Mouse (Mus musculus) WW6 (cell line): Measurements from ENCODE around the gene Emb.

Experiments used
- DNase-seq: peaks from one replicate; pipeline ENCODE4 v3.0.0-alpha.2; 2013; ENCODE audit warnings: low read depth, low spot score

Emb gene

GRCm38 (mm10) chr13:117220501-117221321 lies 12.4 kb downstream of the Emb start, which contains the start of gene Gm17509:
Gene Gm17509 (minus strand): TSS chr13:117221075.
- DNase-seq: no peak

GRCm38 (mm10) chr13:117223125-117223524 lies 14.8 kb downstream of the Emb start:
- DNase-seq: no peak

GRCm38 (mm10) chr13:117224901-117225300 lies 16.6 kb downstream of the Emb start:
- no peak for DNase-seq

- DNase-seq: no peak
Observed at GRCm38 (mm10) chr13:117225561-117225960, 17.2 kb downstream of the Emb start.

GRCm38 (mm10) chr13:117230371-117231110 lies 22.2 kb downstream of the Emb start:
- no peak for DNase-seq

GRCm38 (mm10) chr13:117233808-117234207 lies 25.5 kb downstream of the Emb start:
- no peak for DNase-seq

- no peak for DNase-seq
Observed at GRCm38 (mm10) chr13:117234486-117234885, 26.1 kb downstream of the Emb start.

GRCm38 (mm10) chr13:117235530-117236212 lies 27.3 kb downstream of the Emb start:
- no peak for DNase-seq

GRCm38 (mm10) chr13:117237111-117237510 lies 28.8 kb downstream of the Emb start:
- no peak for DNase-seq

GRCm38 (mm10) chr13:117242063-117242462 lies 33.7 kb downstream of the Emb start:
- DNase-seq: no peak

GRCm38 (mm10) chr13:117242621-117243020 lies 34.3 kb downstream of the Emb start:
- DNase-seq: no peak

- no peak for DNase-seq
Observed at GRCm38 (mm10) chr13:117260704-117261103, 52.4 kb downstream of the Emb start.

- DNase-seq: no peak
Observed at GRCm38 (mm10) chr13:117266156-117266555, 57.8 kb downstream of the Emb start.

- DNase-seq: no peak
Observed at GRCm38 (mm10) chr13:117267963-117268362, 59.6 kb downstream of the Emb start.

GRCm38 (mm10) chr13:117284036-117284435 lies 75.7 kb downstream of the Emb start:
- DNase-seq: no peak

- DNase-seq: no peak
Observed at GRCm38 (mm10) chr13:117286939-117287338, 78.6 kb downstream of the Emb start.

GRCm38 (mm10) chr13:117287400-117287799 lies 79.1 kb downstream of the Emb start:
- no peak for DNase-seq

- DNase-seq: peak; percentile 57
Observed at GRCm38 (mm10) chr13:117289494-117290270, 81.3 kb downstream of the Emb start.

GRCm38 (mm10) chr13:117311446-117312225 lies 103.3 kb downstream of the Emb start:
- no peak for DNase-seq
